Mouse (Mus musculus) layer of hippocampus, postnatal 25 days (tissue): ENCODE results near the gene Hras. TPM values are rescaled to one million over a fixed set of nuclear protein-coding genes. Genes with fewer than 3 reads are reported as not detected.

Source experiments
- DNase-seq, 2 experiments: peaks; one replicate each; pipeline ENCODE4 v3.0.0; 2022; ENCODE audit warnings: mixed read lengths in 2 of 2, low spot score in 1 of 2; ENCODE audit errors: extremely low spot score in 1 of 2
- total RNA-seq, 2 experiments: library from RNA; stranded (reverse); gene quantifications; 2 replicates each; pipeline ENCODE4 v1.2.3; 2021

Hras gene
- 100 to 1,000 TPM; 193 to 235 TPM for total RNA-seq

- peak; percentile 95 for DNase-seq
Measured at GRCm38 (mm10) chr7:141193948-141194347, at the start of gene Hras, which contains the start of gene Lrrc56. Hras (minus strand) TSS chr7:141194005. Lrrc56 (plus strand) TSS chr7:141194157.

- DNase-seq, result no peak
Measured at GRCm38 (mm10) chr7:141231551-141231950, 37.7 kb upstream of the Hras start.

- DNase-seq, result no peak
Measured at GRCm38 (mm10) chr7:141231111-141231510, 37.3 kb upstream of the Hras start.

GRCm38 (mm10) chr7:141230570-141230969 lies 36.8 kb upstream of the Hras start:
- DNase-seq, result no peak

GRCm38 (mm10) chr7:141229702-141230101 lies 35.9 kb upstream of the Hras start:
- DNase-seq, result no peak

- DNase-seq, result peak; percentile 97 to 98
Measured at GRCm38 (mm10) chr7:141228279-141229067, 34.7 kb upstream of the Hras start, which contains the start of gene Phrf1. Phrf1 (plus strand) TSS chr7:141228784.

GRCm38 (mm10) chr7:141227796-141228195 lies 34.0 kb upstream of the Hras start:
- DNase-seq, result no peak

- DNase-seq, result no peak
Measured at GRCm38 (mm10) chr7:141226535-141226934, 32.7 kb upstream of the Hras start.

GRCm38 (mm10) chr7:141222696-141223215 lies 29.0 kb upstream of the Hras start:
- no peak for DNase-seq

GRCm38 (mm10) chr7:141222126-141222467 lies 28.3 kb upstream of the Hras start:
- no peak for DNase-seq

GRCm38 (mm10) chr7:141221249-141222125 lies 27.7 kb upstream of the Hras start:
- DNase-seq, result peak; percentile 68 to 78

GRCm38 (mm10) chr7:141220377-141220776 lies 26.6 kb upstream of the Hras start:
- DNase-seq, result no peak

- DNase-seq, result no peak
Measured at GRCm38 (mm10) chr7:141219558-141220099, 25.8 kb upstream of the Hras start.

GRCm38 (mm10) chr7:141218557-141219133 lies 24.8 kb upstream of the Hras start:
- no peak for DNase-seq

GRCm38 (mm10) chr7:141218141-141218540 lies 24.3 kb upstream of the Hras start:
- DNase-seq, result no peak

GRCm38 (mm10) chr7:141217343-141218013 lies 23.7 kb upstream of the Hras start:
- DNase-seq, result no peak

GRCm38 (mm10) chr7:141216894-141217293 lies 23.1 kb upstream of the Hras start:
- no peak for DNase-seq

GRCm38 (mm10) chr7:141215880-141216733 lies 22.3 kb upstream of the Hras start:
- DNase-seq, result no peak
